Mouse (Mus musculus): ENCODE measurements around the gene Tns1. TPM values are rescaled to one million over a fixed set of nuclear protein-coding genes. Genes with fewer than 3 reads are reported as not detected.
A peak's percentile ranks its signal among the peaks of the same experiment; 100 is the strongest.
"Not testable (repeated sequence)": the region's sequence is repeated elsewhere in the genome, so short reads cannot be mapped to it uniquely, and the experiment has no call there.

Gene Tns1
- 100 to 1,000 TPM; 294 to 305 TPM for total RNA-seq (2021)
- long read RNA-seq, experiment 1, partial matches to known transcripts, result 3 of 78 reads
- long read RNA-seq, experiment 1, other reads (novel, unspliced or antisense), result 75 of 78 reads
- long read RNA-seq, experiment 2, partial matches to known transcripts, result 4 of 98 reads
- long read RNA-seq, experiment 2, other reads (novel, unspliced or antisense), result 94 of 98 reads

- peak; percentile 64 for DNase-seq
- TF ChIP-seq CTCF (IDR thresholded peaks at IDR 0.05), result no peak
- intact Hi-C loops (cut with DNase I), result loop anchor here (2.0 kb wide), 2 partner anchors 40 to 128 kb away; no protein-coding TSS in a partner anchor
- Histone ChIP-seq H3K4me3 (peak within 1 kb of the TSS; percentile 70), H3K27ac (peak within 1 kb of the TSS; percentile 20; the same call in 1 of the 2 replicates)
Observed at GRCm38 (mm10) chr1:74124021-74124981, at the start of gene Tns1. Tns1 (minus strand) TSS chr1:74124449.

GRCm38 (mm10) chr1:74172722-74173121, 48.5 kb upstream of the Tns1 start:
- no peak for DNase-seq
- Histone ChIP-seq H3K27ac (no peak overlapping the region), H3K4me3 (no peak overlapping the region)
- intact Hi-C loops (cut with DNase I), result no loop called here
- TF ChIP-seq CTCF (IDR thresholded peaks at IDR 0.05), result no peak

- no peak for TF ChIP-seq CTCF (IDR thresholded peaks at IDR 0.05)
- intact Hi-C loops (cut with DNase I), result no loop called here
Observed at GRCm38 (mm10) chr1:74169721-74170120, 45.5 kb upstream of the Tns1 start.

GRCm38 (mm10) chr1:74167136-74167535, 42.9 kb upstream of the Tns1 start:
- no peak overlapping the region for H3K4me3 ChIP-seq

More at GRCm38 (mm10) chr1:74169721-74170120, 45.5 kb upstream of the Tns1 start:
- Histone ChIP-seq H3K27ac (no peak overlapping the region), H3K4me3 (no peak overlapping the region)
- no peak for DNase-seq

GRCm38 (mm10) chr1:74160036-74160435, 35.8 kb upstream of the Tns1 start:
- intact Hi-C loops (cut with DNase I), result no loop called here
- no peak for TF ChIP-seq CTCF (IDR thresholded peaks at IDR 0.05)
- Histone ChIP-seq H3K27ac (no peak overlapping the region), H3K4me3 (no peak overlapping the region)
- DNase-seq, result no peak

More at GRCm38 (mm10) chr1:74167136-74167535, 42.9 kb upstream of the Tns1 start:
- H3K27ac ChIP-seq, result no peak overlapping the region
- DNase-seq, result no peak
- no peak for TF ChIP-seq CTCF (IDR thresholded peaks at IDR 0.05)
- intact Hi-C loops (cut with DNase I), result no loop called here

- intact Hi-C loops (cut with DNase I); DNase-seq; H3K27ac ChIP-seq; H3K4me3 ChIP-seq: not testable (repeated sequence)
Observed at GRCm38 (mm10) chr1:74159613-74160012, 35.4 kb upstream of the Tns1 start.

GRCm38 (mm10) chr1:74156381-74156910, 32.2 kb upstream of the Tns1 start:
- TF ChIP-seq CTCF (IDR thresholded peaks at IDR 0.05), result no peak
- no peak for DNase-seq
- intact Hi-C loops (cut with DNase I), result no loop called here
- no peak overlapping the region for H3K27ac ChIP-seq
- H3K4me3 ChIP-seq, result no peak overlapping the region

- intact Hi-C loops (cut with DNase I), result no loop called here
Observed at GRCm38 (mm10) chr1:74155435-74156012, 31.3 kb upstream of the Tns1 start.

GRCm38 (mm10) chr1:74153461-74154184, 29.4 kb upstream of the Tns1 start, which contains the start of gene Cxcr2:
Cxcr2 (plus strand) TSS chr1:74153989.
- TF ChIP-seq CTCF (IDR thresholded peaks at IDR 0.05), result no peak
- Histone ChIP-seq H3K27ac (no peak within 1 kb of the TSS), H3K4me3 (no peak within 1 kb of the TSS)
- intact Hi-C loops (cut with DNase I), result no loop called here
- DNase-seq, result no peak

More at GRCm38 (mm10) chr1:74155435-74156012, 31.3 kb upstream of the Tns1 start:
- no peak for TF ChIP-seq CTCF (IDR thresholded peaks at IDR 0.05)
- H3K4me3 ChIP-seq, result no peak overlapping the region
- no peak for DNase-seq
- no peak overlapping the region for H3K27ac ChIP-seq

GRCm38 (mm10) chr1:74151091-74151490, 26.8 kb upstream of the Tns1 start:
- no peak overlapping the region for H3K4me3 ChIP-seq
- DNase-seq, result no peak
- no peak overlapping the region for H3K27ac ChIP-seq
- intact Hi-C loops (cut with DNase I), result no loop called here
- TF ChIP-seq CTCF (IDR thresholded peaks at IDR 0.05), result no peak

GRCm38 (mm10) chr1:74150101-74150500, 25.9 kb upstream of the Tns1 start:
- DNase-seq, result no peak
- Histone ChIP-seq H3K27ac (no peak overlapping the region), H3K4me3 (no peak overlapping the region)
- no peak for TF ChIP-seq CTCF (IDR thresholded peaks at IDR 0.05)
- intact Hi-C loops (cut with DNase I), result no loop called here
